Mouse (Mus musculus) liver, embryonic 14.5 days (tissue): Measurements from ENCODE around the gene Glrx3. TPM values are rescaled to one million over a fixed set of nuclear protein-coding genes. Genes with fewer than 3 reads are reported as not detected.
A peak's percentile ranks its signal among the peaks of the same experiment; 100 is the strongest.

ENCODE experiments used
- ATAC-seq: fragments of 200-750 bp; cut with Nextera tagmentation; 2 replicates; pipeline ENCODE4 v1.8.0; 2017; ENCODE audit warnings: moderate number of reproducible peaks, mild to moderate bottlenecking, moderate library complexity; ENCODE audit not compliant: insufficient read depth
- DNase-seq, 3 experiments: peaks; one replicate each; pipeline ENCODE4 v3.0.0-alpha.2; 2012 to 2013; ENCODE audit warnings: low read depth in 3 of 3, low spot score in 3 of 3
- H3K27ac ChIP-seq: fragments of 300-500 bp; sonication (generic); 2 replicates; pipeline ENCODE4 v1.5.1; 2014; ENCODE audit warnings: moderate library complexity, mild to moderate bottlenecking, control low read depth, inconsistent platforms
- H3K27me3 ChIP-seq: fragments of 300-500 bp; sonication (generic); 2 replicates; pipeline ENCODE4 v1.6.1; 2014; ENCODE audit warnings: mild to moderate bottlenecking, low read length, moderate library complexity; ENCODE audit not compliant: control insufficient read depth, insufficient read depth
- H3K36me3 ChIP-seq: fragments of 300-500 bp; sonication (generic); replicated peaks from 2 replicates; pipeline ENCODE4 v1.6.1; 2014; ENCODE audit warnings: low read depth; ENCODE audit not compliant: control insufficient read depth, insufficient read depth
- H3K4me1 ChIP-seq, 2 experiments: fragments of 200-500 bp in 1 of 2; fragments of 300-500 bp in 1 of 2; sonication (generic) in 1 of 2; replicated peaks; 2 replicates each; pipeline ENCODE4 v1.6.1; 2012 to 2014; ENCODE audit warnings: antibody characterized with exemption in 1 of 2, inconsistent platforms in 1 of 2, low read length in 1 of 2; ENCODE audit not compliant: control insufficient read depth in 2 of 2, insufficient read depth in 2 of 2
- H3K4me2 ChIP-seq: fragments of 300-500 bp; sonication (generic); 2 replicates; pipeline ENCODE4 v1.6.1; 2014; ENCODE audit warnings: low read depth, mild to moderate bottlenecking, control low read depth, moderate library complexity
- H3K4me3 ChIP-seq, 2 experiments: fragments of 200-500 bp in 1 of 2; fragments of 300-500 bp in 1 of 2; sonication (generic) in 1 of 2; 2 replicates each; pipeline ENCODE4 v1.5.1; 2012 to 2014; ENCODE audit warnings: low read depth in 2 of 2, low read length in 2 of 2, mild to moderate bottlenecking in 2 of 2, control low read depth in 1 of 2, inconsistent platforms in 1 of 2, moderate library complexity in 1 of 2; ENCODE audit not compliant: insufficient read depth in 1 of 2
- H3K9ac ChIP-seq: fragments of 300-500 bp; sonication (generic); replicated peaks from 2 replicates; pipeline ENCODE4 v1.6.1; 2014; ENCODE audit warnings: mild to moderate bottlenecking, control low read depth, moderate library complexity
- H3K9me3 ChIP-seq: fragments of 300-500 bp; sonication (generic); 2 replicates; pipeline ENCODE4 v1.6.1; 2016; ENCODE audit warnings: low read length, mixed read lengths; ENCODE audit not compliant: control insufficient read depth
- CTCF ChIP-seq: IDR thresholded peaks from 2 replicates; pipeline ENCODE4 v1.5.1; 2016; ENCODE audit warnings: antibody characterized with exemption, low read depth, control low read depth
- EP300 ChIP-seq: IDR thresholded peaks from 2 replicates; pipeline ENCODE4 v1.6.1; 2016; ENCODE audit warnings: antibody characterized with exemption, low read depth
- WGBS: fragments of 180-500 bp; shearing (Covaris S2); extraction: QIAGEN DNeasy Blood & Tissue Kit; methylation state at CpG from one replicate; pipeline ENCODE4 v1.1.7; 2014; ENCODE audit not compliant: insufficient replicate concordance; 5-methylcytosine and 5-hydroxymethylcytosine counted together
- polyA plus RNA-seq, 2 experiments: library from polyadenylated mRNA; depleted of rRNA in 1 of 2; stranded (reverse) in 1 of 2; unstranded in 1 of 2; fragments of >200 nt; fragmentation: Nextera tagmentation in 1 of 2; extraction: Ambion mirVana in 1 of 2; gene quantifications; 2 replicates each; pipeline versions ENCODE4 v1.2.1 to v1.2.3; 2012 to 2014

The Glrx3 gene
- polyA plus RNA-seq, 2 experiments: 41.8 to 113 TPM

DNA sequence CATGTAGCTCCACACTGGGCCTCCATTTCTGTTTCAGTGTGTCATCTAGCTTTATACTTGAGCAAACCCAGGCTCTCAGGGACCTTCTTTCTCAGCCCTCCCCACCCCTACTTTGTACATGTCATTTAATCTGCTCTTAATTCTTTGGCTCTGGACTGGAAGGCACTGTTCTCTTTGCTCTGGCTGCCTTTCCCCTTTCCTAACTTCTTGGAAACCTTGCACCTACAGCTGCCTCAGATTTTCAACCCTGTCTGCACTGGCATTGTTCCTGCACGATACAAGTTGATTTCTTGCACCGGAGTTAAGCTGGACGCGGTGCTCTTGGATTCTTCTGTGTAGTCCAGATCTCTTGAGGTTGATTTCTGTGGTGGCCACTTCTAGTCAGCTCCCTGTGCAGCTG, 5.5 kb downstream of the Glrx3 start:
- H3K4me2 ChIP-seq: no peak overlapping the region
- no peaks in the 10 kb centered on the region for H3K9me3 ChIP-seq
- 83% methylated on average over 4 of the region's 4 CpGs for WGBS
- H3K4me1 ChIP-seq: peaks cover 3 to 5% of the 10 kb centered on the region in 2 experiments; a peak in 3 of 4 replicates
- H3K27ac ChIP-seq: no peak overlapping the region
- H3K36me3 ChIP-seq: no peaks in the 10 kb centered on the region; the same call in none of the 2 replicates
- H3K27me3 ChIP-seq: no peaks in the 10 kb centered on the region
- H3K9ac ChIP-seq: no peak overlapping the region
- TF ChIP-seq CTCF (no peak), EP300 (no peak)
- no peak overlapping the region for H3K4me3 ChIP-seq
- ATAC-seq (no peak), DNase-seq (no peak)

DNA sequence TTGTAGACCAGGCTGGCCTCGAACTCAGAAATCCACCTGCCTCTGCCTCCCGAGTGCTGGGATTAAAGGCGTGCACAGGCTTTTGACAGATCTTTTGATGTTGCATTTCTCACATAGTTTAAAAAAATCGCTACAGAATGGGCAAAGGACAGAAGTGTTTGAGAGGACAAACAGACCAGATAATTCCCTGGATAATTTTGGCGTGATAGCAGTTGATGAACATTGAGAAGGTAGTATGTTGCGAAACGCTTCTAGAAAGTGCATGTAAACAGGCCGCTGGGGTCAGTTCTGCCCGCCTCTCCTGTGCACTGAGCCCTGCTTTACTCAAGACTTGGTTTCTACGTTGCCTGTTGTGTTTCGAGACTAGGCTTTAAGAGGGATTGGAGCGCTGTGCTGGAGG, 7.9 kb downstream of the Glrx3 start:
- H3K9me3 ChIP-seq: no peaks in the 10 kb centered on the region
- no peak overlapping the region for H3K27ac ChIP-seq
- ATAC-seq (no peak), DNase-seq (no peak)
- H3K4me2 ChIP-seq: no peak overlapping the region
- H3K4me1 ChIP-seq: no peaks in the 10 kb centered on the region; a peak in 1 of 4 replicates
- H3K9ac ChIP-seq: no peak overlapping the region
- no peaks in the 10 kb centered on the region; the same call in none of the 2 replicates for H3K36me3 ChIP-seq
- H3K4me3 ChIP-seq: no peak overlapping the region
- TF ChIP-seq CTCF (no peak), EP300 (no peak)
- 84% methylated on average over 12 of the region's 12 CpGs for WGBS
- H3K27me3 ChIP-seq: no peaks in the 10 kb centered on the region

DNA sequence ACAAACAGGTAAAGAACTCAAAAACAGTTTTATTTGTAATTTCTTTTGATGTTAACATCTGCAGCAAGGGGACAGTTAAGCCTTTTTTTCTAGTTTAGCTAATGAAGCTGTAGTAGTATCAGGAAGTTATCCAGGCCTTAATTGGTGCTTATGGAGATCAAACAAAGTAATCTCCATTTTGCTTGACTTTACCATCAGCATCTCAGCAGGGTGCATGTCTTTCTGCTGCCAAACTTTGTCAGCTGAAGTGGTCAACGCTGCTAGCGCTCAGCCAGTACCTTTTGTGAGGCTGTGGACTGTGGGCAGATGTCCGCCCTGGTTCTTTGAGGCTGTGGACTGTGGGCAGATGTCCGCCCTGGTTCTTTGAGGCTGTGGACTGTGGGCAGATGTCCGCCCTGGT, 24.0 kb downstream of the Glrx3 start:
- no peak overlapping the region for H3K27ac ChIP-seq
- no peaks in the 10 kb centered on the region for H3K4me1 ChIP-seq
- no peak for TF ChIP-seq EP300
- TF ChIP-seq CTCF: no peak
- no peak overlapping the region for H3K4me2 ChIP-seq
- ATAC-seq (no peak), DNase-seq (no peak)
- no peaks in the 10 kb centered on the region; the same call in none of the 2 replicates for H3K36me3 ChIP-seq
- H3K27me3 ChIP-seq: no peaks in the 10 kb centered on the region
- H3K9me3 ChIP-seq: no peaks in the 10 kb centered on the region
- H3K9ac ChIP-seq: no peak overlapping the region
- WGBS: 76% methylated on average over 5 of the region's 5 CpGs
- no peak overlapping the region for H3K4me3 ChIP-seq

GRCm38 (mm10) chr7:137468174-137468573, 30.8 kb downstream of the Glrx3 start:
- TF ChIP-seq EP300 (no peak), CTCF (peak; percentile 56)
- ATAC-seq (no peak), DNase-seq (no peak)
- Histone ChIP-seq H3K9ac (no peak overlapping the region), H3K36me3 (no peaks in the 10 kb centered on the region; the same call in none of the 2 replicates), H3K27ac (no peak overlapping the region), H3K4me2 (no peak overlapping the region), H3K4me3 (no peak overlapping the region), H3K4me1 (no peaks in the 10 kb centered on the region), H3K9me3 (no peaks in the 10 kb centered on the region), H3K27me3 (no peaks in the 10 kb centered on the region)
- 58% methylated on average over 4 of the region's 4 CpGs for WGBS

- TF ChIP-seq CTCF: peak; percentile 20
- TF ChIP-seq EP300: no peak
- no peak for ATAC-seq
These were observed 34.2 kb downstream of the Glrx3 start for GRCm38 (mm10) chr7:137471431-137472120.

More at GRCm38 (mm10) chr7:137471431-137472120, 34.2 kb downstream of the Glrx3 start:
- 50% methylated on average over 7 of the region's 7 CpGs for WGBS
- Histone ChIP-seq H3K36me3 (no peaks in the 10 kb centered on the region; the same call in none of the 2 replicates), H3K4me1 (no peaks in the 10 kb centered on the region), H3K4me3 (no peak overlapping the region), H3K9ac (no peak overlapping the region), H3K27me3 (no peaks in the 10 kb centered on the region), H3K4me2 (no peak overlapping the region), H3K9me3 (no peaks in the 10 kb centered on the region), H3K27ac (no peak overlapping the region)
- DNase-seq: no peak
